8 mouse cellular contexts compared by ENCODE assay signal in the genomic region with DNA sequence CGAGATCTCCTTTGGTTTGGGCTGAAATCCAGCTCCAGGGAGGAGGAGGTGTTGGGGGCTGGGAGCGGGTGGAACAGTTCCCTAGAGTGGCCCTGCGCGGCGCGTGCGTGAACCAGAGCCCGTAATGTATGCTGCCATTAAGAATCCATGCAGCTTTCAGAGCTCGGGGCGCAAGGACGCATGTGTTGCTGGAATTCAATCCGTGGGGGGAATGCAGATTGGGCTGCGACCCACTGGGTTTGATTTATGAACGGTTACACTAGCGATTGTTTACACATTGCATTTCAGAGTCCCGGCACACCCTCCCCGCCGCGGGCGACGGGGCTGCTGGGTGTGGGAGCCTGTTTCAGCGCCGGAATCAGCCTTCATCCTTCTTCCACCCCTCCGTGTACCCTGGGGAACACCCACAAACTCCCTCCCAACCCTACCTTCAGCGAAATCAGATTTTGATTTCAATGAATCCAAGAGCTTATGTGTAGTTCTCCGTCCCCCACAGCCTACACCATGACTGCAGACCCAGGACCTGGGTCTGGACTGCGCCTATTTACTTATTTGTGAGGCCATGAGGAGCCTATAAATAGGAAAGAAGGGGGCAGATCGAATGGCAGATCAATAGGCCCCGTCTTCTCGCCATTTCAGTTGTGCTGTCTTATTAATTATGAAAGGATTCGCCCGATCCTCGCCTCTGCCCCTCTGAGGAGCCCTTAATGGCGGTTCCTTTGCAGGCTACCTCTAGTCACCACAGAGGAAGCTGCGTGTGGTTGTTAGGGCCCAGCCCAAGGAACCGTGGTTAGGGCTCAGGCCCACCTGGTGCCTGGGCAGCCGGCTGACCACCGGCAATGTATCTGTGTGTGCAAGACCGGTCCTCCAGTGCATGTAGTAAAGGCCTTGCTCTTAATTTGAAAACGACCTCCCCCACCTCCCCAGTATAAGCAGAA. TPM values are rescaled to one million over a fixed set of nuclear protein-coding genes. Genes with fewer than 3 reads are reported as not detected.
DNase-seq lines count a peak whose midpoint lies in the region; ATAC-seq and TF ChIP-seq lines count a peak whose summit lies in the region.
"Had no signal": no experiment of that assay in that cellular context is flagged by ENCODE, and none has a peak within 500 bp of the region (broad histone marks: within the 10 kb centered on the region; RNA-seq: fewer than 3 reads in every experiment).

No protein-coding gene starts in this region.

- peak overlapping the region; percentile 51 for H3K4me2 ChIP-seq in embryonic facial prominence, embryonic 14.5 days (ENCODE audit: low read depth, low read length)
- H3K4me2 ChIP-seq in hindbrain, embryonic 16.5 days (ENCODE audit: low read length), result peak overlapping the region; percentile 50
- H3K4me2 ChIP-seq in limb, embryonic 14.5 days (replicated peaks; ENCODE audit: low read depth, low read length, severe bottlenecking), result peak overlapping the region; percentile 60

- ATAC-seq in embryonic facial prominence, embryonic 14.5 days (ENCODE audit: low read depth), result peak; percentile 50
- ATAC-seq in hindbrain, embryonic 16.5 days, result peak; percentile 76
- peak; percentile 53 for ATAC-seq in limb, embryonic 14.5 days (ENCODE audit: low FRiP score, low read depth)

- no peaks in the 10 kb centered on the region for H3K9me3 ChIP-seq in ES-Bruce4 (replicated peaks; ENCODE audit: control insufficient read depth, insufficient read depth, low read length, poor library complexity, severe bottlenecking)
- no peaks in the 10 kb centered on the region for H3K9me3 ChIP-seq in embryonic facial prominence, embryonic 14.5 days (ENCODE audit: control insufficient read depth, low read length)
- H3K9me3 ChIP-seq in hindbrain, embryonic 16.5 days (ENCODE audit: control insufficient read depth, low read length), result no peaks in the 10 kb centered on the region
- H3K9me3 ChIP-seq in limb, embryonic 14.5 days (ENCODE audit: control insufficient read depth, low read length), result no peaks in the 10 kb centered on the region

- peak overlapping the region; percentile 29 for H3K4me3 ChIP-seq in ES-Bruce4 (ENCODE audit: low read depth, low read length)
- H3K4me3 ChIP-seq in embryonic facial prominence, embryonic 14.5 days (ENCODE audit: low read depth, low read length), result peak overlapping the region; percentile 29
- H3K4me3 ChIP-seq in hindbrain, embryonic 16.5 days (ENCODE audit: low read length), result peak overlapping the region; percentile 22
- peak overlapping the region; percentile 34 for H3K4me3 ChIP-seq in limb, embryonic 14.5 days (replicated peaks; ENCODE audit: low read length)

- no peak overlapping the region for H3K27ac ChIP-seq in ES-Bruce4 (ENCODE audit: insufficient read depth, low read length)
- no peak overlapping the region for H3K27ac ChIP-seq in embryonic facial prominence, embryonic 14.5 days (replicated peaks; ENCODE audit: low read depth, low read length)
- H3K27ac ChIP-seq in hindbrain, embryonic 16.5 days (ENCODE audit: low read depth, low read length), result peak overlapping the region; percentile 80
- no peak overlapping the region for H3K27ac ChIP-seq in limb, embryonic 14.5 days (replicated peaks; ENCODE audit: low read depth, low read length)
- H3K27ac ChIP-seq: macrophage had no signal

- H3K9ac ChIP-seq in ES-Bruce4 (ENCODE audit: low read depth, poor library complexity, severe bottlenecking), result no peak overlapping the region
- H3K9ac ChIP-seq in embryonic facial prominence, embryonic 14.5 days (ENCODE audit: low read depth, low read length), result 0 out of 2 replicates have a peak overlapping the region, but pooled peaks have one; percentile 15
- H3K9ac ChIP-seq in hindbrain, embryonic 16.5 days (ENCODE audit: low read depth, low read length), result peak overlapping the region; percentile 6
- 0 out of 2 replicates have a peak overlapping the region, but pooled peaks have one; percentile 21 for H3K9ac ChIP-seq in limb, embryonic 14.5 days (ENCODE audit: low read depth, low read length, severe bottlenecking)

- H3K4me1 ChIP-seq in ES-Bruce4 (ENCODE audit: control insufficient read depth, insufficient read depth, low read length), result no peaks in the 10 kb centered on the region
- peaks cover 16% of the 10 kb centered on the region for H3K4me1 ChIP-seq in embryonic facial prominence, embryonic 14.5 days (ENCODE audit: control insufficient read depth, insufficient read depth, low read length)
- H3K4me1 ChIP-seq in hindbrain, embryonic 16.5 days (ENCODE audit: control insufficient read depth, insufficient read depth, low read depth, low read length), result peaks cover 12% of the 10 kb centered on the region
- H3K4me1 ChIP-seq in limb, embryonic 14.5 days (ENCODE audit: control insufficient read depth, insufficient read depth, low read length), result peaks cover 20% of the 10 kb centered on the region

- TF ChIP-seq POLR2A in ES-Bruce4 (IDR thresholded peaks at IDR 0.05; ENCODE audit: insufficient read depth, low read length), result no peak
- no peak for TF ChIP-seq POLR2A in limb, embryonic 14.5 days (IDR thresholded peaks at IDR 0.05; ENCODE audit: borderline replicate concordance, extremely low read depth, insufficient read depth, insufficient read length)

- H3K27me3 ChIP-seq in ES-Bruce4 (ENCODE audit: control insufficient read depth, insufficient read depth, low read length, poor library complexity, severe bottlenecking), result peaks cover 49% of the 10 kb centered on the region
- peaks cover 90% of the 10 kb centered on the region for H3K27me3 ChIP-seq in embryonic facial prominence, embryonic 14.5 days (replicated peaks; ENCODE audit: control insufficient read depth, insufficient read depth, low read length)
- H3K27me3 ChIP-seq in hindbrain, embryonic 16.5 days (replicated peaks; ENCODE audit: control insufficient read depth, insufficient read depth, low read length), result peaks cover 24% of the 10 kb centered on the region
- H3K27me3 ChIP-seq in limb, embryonic 14.5 days (ENCODE audit: control insufficient read depth, insufficient read depth, low read length), result peaks cover 67% of the 10 kb centered on the region

- no peak for TF ChIP-seq CTCF in ES-Bruce4 (IDR thresholded peaks at IDR 0.05; ENCODE audit: low read depth, low read length)

- no peaks in the 10 kb centered on the region for H3K36me3 ChIP-seq in ES-Bruce4 (ENCODE audit: control insufficient read depth, insufficient read depth, low read length, poor library complexity, severe bottlenecking)
- H3K36me3 ChIP-seq in embryonic facial prominence, embryonic 14.5 days (ENCODE audit: control insufficient read depth, insufficient read depth, low read length), result no peaks in the 10 kb centered on the region
- no peaks in the 10 kb centered on the region for H3K36me3 ChIP-seq in hindbrain, embryonic 16.5 days (ENCODE audit: control insufficient read depth, insufficient read depth, low read length)
- H3K36me3 ChIP-seq in limb, embryonic 14.5 days (ENCODE audit: control insufficient read depth, insufficient read depth, low read length), result no peaks in the 10 kb centered on the region

- no peak for TF ChIP-seq EP300 in ES-Bruce4 (IDR thresholded peaks at IDR 0.05; ENCODE audit: insufficient read depth, low read depth, low read length)

- peak; percentile 40 for DNase-seq in ZHBTc4 (ENCODE audit: low read depth, low spot score)
- peak; percentile 59 for DNase-seq in embryonic facial prominence, embryonic 14.5 days (ENCODE audit: low spot score)
- DNase-seq in limb, embryonic 14.5 days (ENCODE audit: low spot score), result peak; percentile 54
- DNase-seq in retina, embryonic 14.5 days (ENCODE audit: low spot score), result peak; percentile 67
- no peak for DNase-seq in spleen, adult 12 weeks (ENCODE audit: low spot score)

- 1% methylated on average over 40 of the region's 40 CpGs for WGBS in embryonic facial prominence, embryonic 14.5 days
- WGBS in hindbrain, embryonic 16.5 days, result 1% methylated on average over 40 of the region's 40 CpGs
- WGBS in limb, embryonic 14.5 days, result 3% methylated on average over 40 of the region's 40 CpGs

RNA-seq across cellular contexts. Expression of a gene that starts 10.1 kb away (rescaled TPM):
- polyA plus RNA-seq in ES-Bruce4 (2011; ENCODE audit: insufficient read depth, insufficient read length, low read depth, missing spikeins), result 1.9 and 2.4 TPM in 2 replicates
- 9.4 and 12.0 TPM in 2 replicates for polyA plus RNA-seq in embryonic facial prominence, embryonic 14.5 days (2014; fragmentation: Nextera tagmentation; extraction: Ambion mirVana)
- 76.5 and 87.1 TPM in 2 replicates for polyA plus RNA-seq in hindbrain, embryonic 16.5 days (2015; fragmentation: Nextera tagmentation; extraction: Ambion mirVana)
- 13.8 and 14.1 TPM in 2 replicates for polyA plus RNA-seq in limb, embryonic 14.5 days (2012; rRNA removed)
- polyA plus RNA-seq in limb, embryonic 14.5 days (2014; fragmentation: Nextera tagmentation; extraction: Ambion mirVana), result 14.7 and 16.2 TPM in 2 replicates
- polyA plus RNA-seq: macrophage had no signal
